Mouse (Mus musculus): Measurements from ENCODE around the gene Nfkbiz. TPM values are rescaled to one million over a fixed set of nuclear protein-coding genes. Genes with fewer than 3 reads are reported as not detected.

Nfkbiz gene
- polyA plus RNA-seq, 1 experiment from 2014 or later: 1.8 TPM

GRCm38 (mm10) chr16:55814686-55815085 lies 24.0 kb downstream of the Nfkbiz start:
- Histone ChIP-seq H3K27ac (no peak overlapping the region), H3K4me1 (peaks cover 9% of the 10 kb centered on the region), H3K4me2 (replicated peaks) (no peak overlapping the region), H3K9ac (no peak overlapping the region), H3K4me3 (no peak overlapping the region), H3K36me3 (peaks cover 45% of the 10 kb centered on the region), H3K9me3 (replicated peaks) (no peaks in the 10 kb centered on the region), H3K27me3 (no peaks in the 10 kb centered on the region)
- ATAC-seq (ENCODE audit: low FRiP score): no peak
- 99% methylated on average over 6 of the region's 6 CpGs for WGBS

- no peaks in the 10 kb centered on the region for H3K27me3 ChIP-seq
- peaks cover 2% of the 10 kb centered on the region for H3K4me1 ChIP-seq
- no peak overlapping the region for H3K27ac ChIP-seq
- no peak for ATAC-seq (ENCODE audit: low FRiP score)
- no peak overlapping the region for H3K4me3 ChIP-seq
- no peaks in the 10 kb centered on the region for H3K9me3 ChIP-seq (replicated peaks)
- H3K9ac ChIP-seq: no peak overlapping the region
- 78% methylated on average over 15 of the region's 15 CpGs for WGBS
- peaks cover 45% of the 10 kb centered on the region for H3K36me3 ChIP-seq
- H3K4me2 ChIP-seq (replicated peaks): no peak overlapping the region
Observed at GRCm38 (mm10) chr16:55813916-55814315, 24.8 kb downstream of the Nfkbiz start.

- 89% methylated on average over 6 of the region's 6 CpGs for WGBS
- Histone ChIP-seq H3K4me1 (no peaks in the 10 kb centered on the region), H3K36me3 (peaks cover 35% of the 10 kb centered on the region), H3K9ac (no peak overlapping the region), H3K4me3 (no peak overlapping the region), H3K4me2 (replicated peaks) (no peak overlapping the region), H3K27ac (no peak overlapping the region), H3K27me3 (no peaks in the 10 kb centered on the region), H3K9me3 (replicated peaks) (no peaks in the 10 kb centered on the region)
- ATAC-seq (ENCODE audit: low FRiP score): no peak
Observed at GRCm38 (mm10) chr16:55811792-55812191, 26.9 kb downstream of the Nfkbiz start.

GRCm38 (mm10) chr16:55809779-55810514 lies 28.8 kb downstream of the Nfkbiz start:
- H3K9me3 ChIP-seq (replicated peaks): no peaks in the 10 kb centered on the region
- no peaks in the 10 kb centered on the region for H3K4me1 ChIP-seq
- H3K36me3 ChIP-seq: peaks cover 19% of the 10 kb centered on the region
- no peak overlapping the region for H3K27ac ChIP-seq
- ATAC-seq (ENCODE audit: low FRiP score): no peak
- no peak overlapping the region for H3K4me2 ChIP-seq (replicated peaks)
- WGBS: 93% methylated on average over 9 of the region's 9 CpGs
- H3K9ac ChIP-seq: no peak overlapping the region
- H3K4me3 ChIP-seq: no peak overlapping the region
- no peaks in the 10 kb centered on the region for H3K27me3 ChIP-seq

- Histone ChIP-seq H3K36me3 (peaks cover 15% of the 10 kb centered on the region), H3K9ac (no peak overlapping the region), H3K27me3 (no peaks in the 10 kb centered on the region), H3K9me3 (replicated peaks) (no peaks in the 10 kb centered on the region), H3K4me2 (replicated peaks) (no peak overlapping the region), H3K27ac (no peak overlapping the region), H3K4me3 (no peak overlapping the region), H3K4me1 (no peaks in the 10 kb centered on the region)
- no peak for ATAC-seq (ENCODE audit: low FRiP score)
- WGBS: 95% methylated on average over 6 of the region's 6 CpGs
Observed at GRCm38 (mm10) chr16:55809345-55809744, 29.4 kb downstream of the Nfkbiz start.

GRCm38 (mm10) chr16:55807505-55807932 lies 31.2 kb downstream of the Nfkbiz start:
- Histone ChIP-seq H3K9me3 (replicated peaks) (no peaks in the 10 kb centered on the region), H3K4me2 (replicated peaks) (no peak overlapping the region), H3K9ac (no peak overlapping the region), H3K36me3 (peaks cover 1% of the 10 kb centered on the region; the same call in 1 of the 2 replicates), H3K4me1 (no peaks in the 10 kb centered on the region), H3K27me3 (no peaks in the 10 kb centered on the region), H3K27ac (no peak overlapping the region), H3K4me3 (no peak overlapping the region)
- no peak for ATAC-seq (ENCODE audit: low FRiP score)
- 62% methylated on average over 6 of the region's 6 CpGs for WGBS

- H3K9me3 ChIP-seq (replicated peaks): no peaks in the 10 kb centered on the region
- H3K27me3 ChIP-seq: no peaks in the 10 kb centered on the region
- H3K4me1 ChIP-seq: no peaks in the 10 kb centered on the region
- no peak overlapping the region for H3K9ac ChIP-seq
- ATAC-seq (ENCODE audit: low FRiP score): no peak
- no peak overlapping the region for H3K27ac ChIP-seq
- no peak overlapping the region for H3K4me2 ChIP-seq (replicated peaks)
- H3K36me3 ChIP-seq: no peaks in the 10 kb centered on the region
- WGBS: 88% methylated on average over 1 of the region's 1 CpGs
- H3K4me3 ChIP-seq: no peak overlapping the region
Observed at GRCm38 (mm10) chr16:55804799-55805198, 33.9 kb downstream of the Nfkbiz start.

GRCm38 (mm10) chr16:55801629-55802028 lies 37.1 kb downstream of the Nfkbiz start:
- no peak overlapping the region for H3K4me3 ChIP-seq
- H3K4me1 ChIP-seq: no peaks in the 10 kb centered on the region
- H3K4me2 ChIP-seq (replicated peaks): no peak overlapping the region
- no peak for ATAC-seq (ENCODE audit: low FRiP score)
- H3K36me3 ChIP-seq: no peaks in the 10 kb centered on the region
- no peaks in the 10 kb centered on the region for H3K27me3 ChIP-seq
- WGBS: 92% methylated on average over 1 of the region's 1 CpGs
- H3K27ac ChIP-seq: no peak overlapping the region
- H3K9me3 ChIP-seq (replicated peaks): no peaks in the 10 kb centered on the region
- H3K9ac ChIP-seq: no peak overlapping the region

GRCm38 (mm10) chr16:55798845-55799244 lies 39.9 kb downstream of the Nfkbiz start:
- Histone ChIP-seq H3K9me3 (replicated peaks) (no peaks in the 10 kb centered on the region), H3K36me3 (no peaks in the 10 kb centered on the region), H3K9ac (no peak overlapping the region), H3K27ac (no peak overlapping the region), H3K4me2 (replicated peaks) (no peak overlapping the region), H3K4me3 (no peak overlapping the region), H3K27me3 (no peaks in the 10 kb centered on the region), H3K4me1 (no peaks in the 10 kb centered on the region)
- no peak for ATAC-seq (ENCODE audit: low FRiP score)
- WGBS: 88% methylated on average over 7 of the region's 7 CpGs

GRCm38 (mm10) chr16:55790326-55790725 lies 48.4 kb downstream of the Nfkbiz start:
- Histone ChIP-seq H3K4me2 (replicated peaks) (no peak overlapping the region), H3K27ac (no peak overlapping the region), H3K9me3 (replicated peaks) (no peaks in the 10 kb centered on the region), H3K4me3 (no peak overlapping the region), H3K27me3 (no peaks in the 10 kb centered on the region), H3K36me3 (no peaks in the 10 kb centered on the region), H3K9ac (no peak overlapping the region), H3K4me1 (no peaks in the 10 kb centered on the region)
- WGBS: 89% methylated on average over 7 of the region's 7 CpGs
- ATAC-seq (ENCODE audit: low FRiP score): no peak

GRCm38 (mm10) chr16:55789291-55789690 lies 49.4 kb downstream of the Nfkbiz start:
- ATAC-seq (ENCODE audit: low FRiP score): no peak

GRCm38 (mm10) chr16:55788671-55789070 lies 50.0 kb downstream of the Nfkbiz start:
- WGBS: 83% methylated on average over 5 of the region's 5 CpGs

More at GRCm38 (mm10) chr16:55789291-55789690, 49.4 kb downstream of the Nfkbiz start:
- no peak overlapping the region for H3K4me2 ChIP-seq (replicated peaks)
- 81% methylated on average over 1 of the region's 1 CpGs for WGBS
- no peaks in the 10 kb centered on the region for H3K4me1 ChIP-seq
- no peaks in the 10 kb centered on the region for H3K27me3 ChIP-seq
- H3K36me3 ChIP-seq: no peaks in the 10 kb centered on the region
- H3K27ac ChIP-seq: no peak overlapping the region
- no peaks in the 10 kb centered on the region for H3K9me3 ChIP-seq (replicated peaks)
- H3K4me3 ChIP-seq: no peak overlapping the region
- H3K9ac ChIP-seq: no peak overlapping the region

GRCm38 (mm10) chr16:55787385-55788072 lies 51.2 kb downstream of the Nfkbiz start:
- Histone ChIP-seq H3K9ac (no peak overlapping the region), H3K4me3 (no peak overlapping the region), H3K27ac (no peak overlapping the region), H3K27me3 (no peaks in the 10 kb centered on the region), H3K4me2 (replicated peaks) (no peak overlapping the region), H3K36me3 (no peaks in the 10 kb centered on the region), H3K9me3 (replicated peaks) (no peaks in the 10 kb centered on the region), H3K4me1 (no peaks in the 10 kb centered on the region)
- 89% methylated on average over 13 of the region's 13 CpGs for WGBS
- no peak for ATAC-seq (ENCODE audit: low FRiP score)

More at GRCm38 (mm10) chr16:55788671-55789070, 50.0 kb downstream of the Nfkbiz start:
- Histone ChIP-seq H3K36me3 (no peaks in the 10 kb centered on the region), H3K4me2 (replicated peaks) (no peak overlapping the region), H3K4me1 (no peaks in the 10 kb centered on the region), H3K27ac (no peak overlapping the region), H3K4me3 (no peak overlapping the region), H3K9ac (no peak overlapping the region), H3K27me3 (no peaks in the 10 kb centered on the region), H3K9me3 (replicated peaks) (no peaks in the 10 kb centered on the region)
- ATAC-seq (ENCODE audit: low FRiP score): no peak

All from hindbrain, embryonic 12.5 days (tissue).